24 mouse cellular contexts compared by ENCODE assay signal in the genomic region with DNA sequence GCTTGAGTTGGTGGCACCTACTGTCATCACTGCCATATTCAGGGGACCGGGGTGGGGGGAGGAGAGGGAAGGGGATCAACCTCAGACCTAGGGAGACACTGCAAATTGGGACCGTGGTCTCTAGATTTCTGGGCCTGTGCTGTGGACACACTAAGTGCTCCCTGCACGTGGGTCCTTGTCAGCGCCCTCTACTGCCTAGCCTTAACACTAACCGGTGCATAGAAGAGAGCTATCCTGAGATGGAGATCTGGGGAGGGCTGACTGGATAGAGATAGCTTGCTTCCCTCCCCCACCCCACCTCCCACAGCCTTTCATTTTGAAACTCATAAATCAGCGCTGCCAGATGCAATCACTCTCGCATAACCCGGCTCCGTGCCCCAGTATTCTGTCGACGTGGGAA.
"Had no signal": no experiment of that assay in that cellular context is flagged by ENCODE, and none has a peak within 500 bp of the region (broad histone marks: within the 10 kb centered on the region; RNA-seq: fewer than 3 reads in every experiment).

No protein-coding gene starts in this region.

- ATAC-seq: hindbrain, postnatal 0 days; intestine, embryonic 16.5 days; liver, embryonic 12.5 days had no signal

- DNase-seq: gastrocnemius, postnatal 14 days; gastrocnemius, postnatal 36 days; heart, adult 11 months; heart, adult 2 months; heart, postnatal 14 days; heart, postnatal 36 days; kidney, adult 11 months; kidney, adult 9 months; kidney, postnatal 10 days; kidney, postnatal 25 days; layer of hippocampus, adult 9-11 months; layer of hippocampus, postnatal 36 days; left cerebral cortex, postnatal 4 days had no signal

- H3K36me3 ChIP-seq: heart, embryonic 13.5 days; heart, embryonic 15.5 days; hindbrain, embryonic 12.5 days; limb, embryonic 13.5 days; limb, embryonic 15.5 days; liver, embryonic 12.5 days had no signal

- H3K4me2 ChIP-seq: heart, embryonic 11.5 days; heart, embryonic 13.5 days; heart, embryonic 15.5 days; hindbrain, embryonic 12.5 days; hindbrain, embryonic 14.5 days; limb, embryonic 13.5 days; limb, embryonic 15.5 days; liver, embryonic 12.5 days had no signal

- H3K27me3 ChIP-seq: heart, embryonic 13.5 days; heart, embryonic 15.5 days; hindbrain, embryonic 12.5 days; limb, embryonic 13.5 days; limb, embryonic 15.5 days; liver, embryonic 12.5 days had no signal

- H3K27ac ChIP-seq: heart, adult 2 months; heart, embryonic 13.5 days; heart, embryonic 15.5 days; hindbrain, embryonic 12.5 days; hindbrain, embryonic 14.5 days; hindbrain, postnatal 0 days; limb, embryonic 13.5 days; limb, embryonic 15.5 days; liver, embryonic 12.5 days; liver, embryonic 14.5 days had no signal

- H3K9ac ChIP-seq: heart, embryonic 13.5 days; heart, embryonic 15.5 days; hindbrain, embryonic 12.5 days; hindbrain, embryonic 14.5 days; limb, embryonic 13.5 days; limb, embryonic 15.5 days; liver, embryonic 12.5 days; liver, embryonic 14.5 days had no signal

- H3K4me1 ChIP-seq: heart, embryonic 13.5 days; heart, embryonic 15.5 days; limb, embryonic 13.5 days; limb, embryonic 15.5 days; liver, embryonic 12.5 days had no signal

- H3K4me3 ChIP-seq: heart, adult 2 months; heart, embryonic 13.5 days; heart, embryonic 15.5 days; hindbrain, embryonic 12.5 days; limb, embryonic 13.5 days; limb, embryonic 15.5 days; liver, embryonic 12.5 days had no signal

- H3K9me3 ChIP-seq: heart, embryonic 13.5 days; heart, embryonic 15.5 days; hindbrain, embryonic 12.5 days; limb, embryonic 13.5 days; limb, embryonic 15.5 days; liver, embryonic 12.5 days had no signal
